Mouse (Mus musculus) spleen, adult 2 months (tissue): ENCODE results near the gene Ablim1.

Experiments
- CTCF ChIP-seq: fragments of 200-500 bp; IDR thresholded peaks from 2 replicates; pipeline ENCODE4 v1.5.1; 2011; ENCODE audit warnings: mild to moderate bottlenecking, inconsistent platforms; ENCODE audit not compliant: insufficient read depth, insufficient read length, insufficient replicate concordance; ENCODE audit errors: extremely low read depth
- POLR2A ChIP-seq: fragments of 200-500 bp; IDR thresholded peaks from 2 replicates; pipeline ENCODE4 v1.6.1; 2011; ENCODE audit warnings: low read depth, low read length, inconsistent platforms

DNA sequence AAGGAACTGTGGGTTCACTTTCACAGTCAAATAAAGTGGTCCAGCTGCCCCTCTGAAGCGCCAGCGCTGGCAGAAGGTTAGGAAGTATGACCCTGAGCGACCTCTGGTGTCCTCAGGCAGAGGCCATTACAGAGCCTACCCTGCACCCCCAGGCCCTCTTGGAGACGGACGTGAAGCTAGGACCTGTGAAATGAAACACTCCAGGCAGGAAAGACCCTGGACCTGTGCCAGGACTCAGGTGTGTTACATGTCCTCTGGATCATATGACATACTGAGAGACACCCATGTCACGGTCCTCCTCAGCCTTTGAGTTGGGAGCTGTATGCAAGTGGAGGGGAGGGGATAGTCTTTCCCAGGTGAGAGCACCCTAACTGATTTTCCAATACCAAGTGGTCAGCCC lies 137.4 kb downstream of the Ablim1 start:
- TF ChIP-seq POLR2A (no peak), CTCF (no peak)
